Mouse (Mus musculus): ENCODE measurements around the gene Minos1. TPM values are rescaled to one million over a fixed set of nuclear protein-coding genes. Genes with fewer than 3 reads are reported as not detected.

Minos1 gene
- polyA plus RNA-seq, 1 experiment: 137 TPM

GRCm38 (mm10) chr4:139078726-139079125, 52.2 kb downstream of the Minos1 start:
- Histone ChIP-seq H3K27ac (ENCODE audit: insufficient read depth, low read length) (no peak overlapping the region), H3K36me3 (ENCODE audit: control insufficient read depth, insufficient read depth, low read length, poor library complexity, severe bottlenecking) (no peaks in the 10 kb centered on the region), H3K4me1 (ENCODE audit: control insufficient read depth, insufficient read depth, low read length) (no peaks in the 10 kb centered on the region), H3K4me3 (ENCODE audit: low read depth, low read length) (no peak overlapping the region), H3K9ac (ENCODE audit: low read depth, poor library complexity, severe bottlenecking) (no peak overlapping the region), H3K27me3 (ENCODE audit: control insufficient read depth, insufficient read depth, low read length, poor library complexity, severe bottlenecking) (no peaks in the 10 kb centered on the region), H3K9me3 (replicated peaks; ENCODE audit: control insufficient read depth, insufficient read depth, low read length, poor library complexity, severe bottlenecking) (no peaks in the 10 kb centered on the region)
- TF ChIP-seq CTCF (IDR thresholded peaks at IDR 0.05; ENCODE audit: low read depth, low read length): no peak
- no peak for TF ChIP-seq POLR2A (IDR thresholded peaks at IDR 0.05; ENCODE audit: insufficient read depth, low read length)
- no peak for TF ChIP-seq EP300 (IDR thresholded peaks at IDR 0.05; ENCODE audit: insufficient read depth, low read depth, low read length)

GRCm38 (mm10) chr4:139078313-139078712, 52.6 kb downstream of the Minos1 start:
- TF ChIP-seq EP300 (IDR thresholded peaks at IDR 0.05; ENCODE audit: insufficient read depth, low read depth, low read length) (no peak), CTCF (IDR thresholded peaks at IDR 0.05; ENCODE audit: low read depth, low read length) (peak; percentile 37)
- no peaks in the 10 kb centered on the region for H3K36me3 ChIP-seq (ENCODE audit: control insufficient read depth, insufficient read depth, low read length, poor library complexity, severe bottlenecking)
- no peaks in the 10 kb centered on the region for H3K9me3 ChIP-seq (replicated peaks; ENCODE audit: control insufficient read depth, insufficient read depth, low read length, poor library complexity, severe bottlenecking)
- no peaks in the 10 kb centered on the region for H3K4me1 ChIP-seq (ENCODE audit: control insufficient read depth, insufficient read depth, low read length)
- peaks cover 2% of the 10 kb centered on the region; the same call in 1 of the 2 replicates for H3K27me3 ChIP-seq (ENCODE audit: control insufficient read depth, insufficient read depth, low read length, poor library complexity, severe bottlenecking)
- H3K27ac ChIP-seq (ENCODE audit: insufficient read depth, low read length): no peak overlapping the region
- H3K4me3 ChIP-seq (ENCODE audit: low read depth, low read length): no peak overlapping the region
- no peak overlapping the region for H3K9ac ChIP-seq (ENCODE audit: low read depth, poor library complexity, severe bottlenecking)

DNA sequence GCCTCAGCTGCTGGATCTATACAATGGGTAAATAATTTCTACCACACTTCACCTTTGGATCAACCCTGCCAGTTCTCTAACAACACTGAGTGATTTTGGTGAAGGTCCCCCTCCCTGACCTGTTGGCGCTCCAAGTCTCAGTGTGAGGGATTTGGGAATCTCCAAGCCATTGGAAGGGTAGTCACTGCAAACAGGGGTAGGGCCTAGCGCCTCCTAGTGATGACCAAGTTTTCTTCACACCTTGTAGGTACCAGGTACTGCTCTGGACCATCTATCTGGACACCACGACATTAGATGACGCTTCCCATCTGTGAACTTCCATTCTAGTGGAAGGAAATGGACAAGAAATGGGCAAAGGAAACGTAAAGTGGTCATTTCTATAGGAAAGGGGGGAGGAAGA, 55.0 kb downstream of the Minos1 start:
- H3K9ac ChIP-seq (ENCODE audit: low read depth, poor library complexity, severe bottlenecking): no peak overlapping the region; the same call in 1 of the 2 replicates
- H3K27me3 ChIP-seq (ENCODE audit: control insufficient read depth, insufficient read depth, low read length, poor library complexity, severe bottlenecking): peaks cover 2% of the 10 kb centered on the region; the same call in 1 of the 2 replicates
- H3K36me3 ChIP-seq (ENCODE audit: control insufficient read depth, insufficient read depth, low read length, poor library complexity, severe bottlenecking): no peaks in the 10 kb centered on the region
- no peaks in the 10 kb centered on the region for H3K4me1 ChIP-seq (ENCODE audit: control insufficient read depth, insufficient read depth, low read length)
- TF ChIP-seq EP300 (IDR thresholded peaks at IDR 0.05; ENCODE audit: insufficient read depth, low read depth, low read length) (no peak), CTCF (IDR thresholded peaks at IDR 0.05; ENCODE audit: low read depth, low read length) (peak; percentile 62), POLR2A (IDR thresholded peaks at IDR 0.05; ENCODE audit: insufficient read depth, low read length) (no peak)
- no peak overlapping the region for H3K27ac ChIP-seq (ENCODE audit: insufficient read depth, low read length)
- no peaks in the 10 kb centered on the region for H3K9me3 ChIP-seq (replicated peaks; ENCODE audit: control insufficient read depth, insufficient read depth, low read length, poor library complexity, severe bottlenecking)
- peak overlapping the region; percentile 52; the same call in 1 of the 2 replicates for H3K4me3 ChIP-seq (ENCODE audit: low read depth, low read length)

GRCm38 (mm10) chr4:139075041-139075711, 55.7 kb downstream of the Minos1 start, which contains the start of gene Htr6:
TSS of gene Htr6 (minus strand) at chr4:139075570.
- H3K4me1 ChIP-seq (ENCODE audit: control insufficient read depth, insufficient read depth, low read length): no peaks in the 10 kb centered on the region
- peak within 1 kb of the TSS; percentile 52 for H3K4me3 ChIP-seq (ENCODE audit: low read depth, low read length)
- peaks cover 2% of the 10 kb centered on the region; the same call in 1 of the 2 replicates for H3K27me3 ChIP-seq (ENCODE audit: control insufficient read depth, insufficient read depth, low read length, poor library complexity, severe bottlenecking)
- H3K9ac ChIP-seq (ENCODE audit: low read depth, poor library complexity, severe bottlenecking): peak within 1 kb of the TSS; percentile 68
- no peaks in the 10 kb centered on the region for H3K36me3 ChIP-seq (ENCODE audit: control insufficient read depth, insufficient read depth, low read length, poor library complexity, severe bottlenecking)
- no peaks in the 10 kb centered on the region for H3K9me3 ChIP-seq (replicated peaks; ENCODE audit: control insufficient read depth, insufficient read depth, low read length, poor library complexity, severe bottlenecking)
- no peak for TF ChIP-seq CTCF (IDR thresholded peaks at IDR 0.05; ENCODE audit: low read depth, low read length)
- no peak for TF ChIP-seq EP300 (IDR thresholded peaks at IDR 0.05; ENCODE audit: insufficient read depth, low read depth, low read length)
- no peak for TF ChIP-seq POLR2A (IDR thresholded peaks at IDR 0.05; ENCODE audit: insufficient read depth, low read length)
- no peak within 1 kb of the TSS for H3K27ac ChIP-seq (ENCODE audit: insufficient read depth, low read length)

GRCm38 (mm10) chr4:139074060-139074459, 56.9 kb downstream of the Minos1 start:
- H3K4me1 ChIP-seq (ENCODE audit: control insufficient read depth, insufficient read depth, low read length): no peaks in the 10 kb centered on the region
- no peaks in the 10 kb centered on the region for H3K9me3 ChIP-seq (replicated peaks; ENCODE audit: control insufficient read depth, insufficient read depth, low read length, poor library complexity, severe bottlenecking)
- TF ChIP-seq EP300 (IDR thresholded peaks at IDR 0.05; ENCODE audit: insufficient read depth, low read depth, low read length) (no peak), CTCF (IDR thresholded peaks at IDR 0.05; ENCODE audit: low read depth, low read length) (no peak), POLR2A (IDR thresholded peaks at IDR 0.05; ENCODE audit: insufficient read depth, low read length) (no peak)
- H3K36me3 ChIP-seq (ENCODE audit: control insufficient read depth, insufficient read depth, low read length, poor library complexity, severe bottlenecking): no peaks in the 10 kb centered on the region
- H3K27ac ChIP-seq (ENCODE audit: insufficient read depth, low read length): no peak overlapping the region
- H3K4me3 ChIP-seq (ENCODE audit: low read depth, low read length): peak overlapping the region; percentile 52
- peaks cover 2% of the 10 kb centered on the region; the same call in 1 of the 2 replicates for H3K27me3 ChIP-seq (ENCODE audit: control insufficient read depth, insufficient read depth, low read length, poor library complexity, severe bottlenecking)
- no peak overlapping the region for H3K9ac ChIP-seq (ENCODE audit: low read depth, poor library complexity, severe bottlenecking)

DNA sequence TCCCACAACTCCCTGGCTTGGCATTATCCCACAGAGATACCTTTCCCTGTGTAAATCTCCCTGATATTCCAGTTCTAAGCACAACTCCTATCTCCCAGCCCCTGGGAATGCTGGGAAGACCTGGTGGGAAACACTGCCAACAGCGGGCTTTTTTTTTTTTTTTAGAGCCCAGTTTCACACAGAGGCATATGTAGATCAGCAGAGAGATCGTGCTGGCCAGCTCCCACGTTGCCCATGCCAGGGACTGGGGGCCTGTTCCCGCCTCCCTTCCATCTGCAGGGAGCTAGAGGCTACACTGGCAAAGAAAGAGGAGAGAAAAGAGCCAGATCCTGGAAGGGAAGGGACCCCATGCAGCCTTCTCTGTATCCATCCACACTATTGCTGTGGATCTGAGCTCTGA, 62.6 kb downstream of the Minos1 start:
- TF ChIP-seq CTCF (IDR thresholded peaks at IDR 0.05; ENCODE audit: low read depth, low read length): no peak
- no peak for TF ChIP-seq EP300 (IDR thresholded peaks at IDR 0.05; ENCODE audit: insufficient read depth, low read depth, low read length)
- TF ChIP-seq POLR2A (IDR thresholded peaks at IDR 0.05; ENCODE audit: insufficient read depth, low read length): no peak
- Histone ChIP-seq H3K27ac (ENCODE audit: insufficient read depth, low read length) (no peak overlapping the region), H3K27me3 (ENCODE audit: control insufficient read depth, insufficient read depth, low read length, poor library complexity, severe bottlenecking) (no peaks in the 10 kb centered on the region), H3K9me3 (replicated peaks; ENCODE audit: control insufficient read depth, insufficient read depth, low read length, poor library complexity, severe bottlenecking) (no peaks in the 10 kb centered on the region), H3K36me3 (ENCODE audit: control insufficient read depth, insufficient read depth, low read length, poor library complexity, severe bottlenecking) (no peaks in the 10 kb centered on the region), H3K9ac (ENCODE audit: low read depth, poor library complexity, severe bottlenecking) (no peak overlapping the region), H3K4me3 (ENCODE audit: low read depth, low read length) (no peak overlapping the region), H3K4me1 (ENCODE audit: control insufficient read depth, insufficient read depth, low read length) (no peaks in the 10 kb centered on the region)

Measured in ES-Bruce4 (cell line).